Mouse (Mus musculus): Measurements from ENCODE around the gene Rasgrp4. TPM values are rescaled to one million over a fixed set of nuclear protein-coding genes. Genes with fewer than 3 reads are reported as not detected.
"Not testable (repeated sequence)": the region's sequence is repeated elsewhere in the genome, so short reads cannot be mapped to it uniquely, and the experiment has no call there.

The Rasgrp4 gene
- polyA plus RNA-seq, 1 experiment: 1.5 TPM

GRCm38 (mm10) chr7:29134230-29134629, 421 bp upstream of the Rasgrp4 start:
- H3K4me1 ChIP-seq (ENCODE audit: control insufficient read depth, insufficient read depth, low read length): no peaks in the 10 kb centered on the region
- H3K27me3 ChIP-seq (ENCODE audit: control insufficient read depth, insufficient read depth, low read length): peaks cover 2% of the 10 kb centered on the region; the same call in 1 of the 2 replicates
- H3K4me3 ChIP-seq (replicated peaks; ENCODE audit: insufficient read depth, low read depth, low read length): no peak overlapping the region
- 21% methylated on average over 4 of the region's 4 CpGs for WGBS
- H3K27ac ChIP-seq (ENCODE audit: insufficient read depth, low read length): no peak overlapping the region
- no peak for DNase-seq
- TF ChIP-seq POLR2A (IDR thresholded peaks at IDR 0.05; ENCODE audit: borderline replicate concordance, insufficient read depth, low read length) (no peak), CTCF (IDR thresholded peaks at IDR 0.05; ENCODE audit: borderline replicate concordance, insufficient read depth, low read depth, low read length) (no peak)

GRCm38 (mm10) chr7:29137429-29137828, 2.8 kb downstream of the Rasgrp4 start:
- no peak overlapping the region for H3K27ac ChIP-seq (ENCODE audit: insufficient read depth, low read length)
- H3K27me3 ChIP-seq (ENCODE audit: control insufficient read depth, insufficient read depth, low read length): peaks cover 2% of the 10 kb centered on the region; the same call in 1 of the 2 replicates
- WGBS: 37% methylated on average over 16 of the region's 16 CpGs
- no peak for DNase-seq
- H3K4me1 ChIP-seq (ENCODE audit: control insufficient read depth, insufficient read depth, low read length): no peaks in the 10 kb centered on the region
- no peak for TF ChIP-seq CTCF (IDR thresholded peaks at IDR 0.05; ENCODE audit: borderline replicate concordance, insufficient read depth, low read depth, low read length)
- TF ChIP-seq POLR2A (IDR thresholded peaks at IDR 0.05; ENCODE audit: borderline replicate concordance, insufficient read depth, low read length): no peak
- no peak overlapping the region for H3K4me3 ChIP-seq (replicated peaks; ENCODE audit: insufficient read depth, low read depth, low read length)

GRCm38 (mm10) chr7:29139237-29139636, 4.6 kb downstream of the Rasgrp4 start:
- not testable (repeated sequence) for H3K27ac ChIP-seq (ENCODE audit: insufficient read depth, low read length); DNase-seq; H3K4me3 ChIP-seq (replicated peaks; ENCODE audit: insufficient read depth, low read depth, low read length); H3K4me1 ChIP-seq (ENCODE audit: control insufficient read depth, insufficient read depth, low read length); H3K27me3 ChIP-seq (ENCODE audit: control insufficient read depth, insufficient read depth, low read length)
- 92% methylated on average over 3 of the region's 4 CpGs for WGBS

- WGBS: 84% methylated on average over 8 of the region's 8 CpGs
- no peak for TF ChIP-seq CTCF (IDR thresholded peaks at IDR 0.05; ENCODE audit: borderline replicate concordance, insufficient read depth, low read depth, low read length)
- TF ChIP-seq POLR2A (IDR thresholded peaks at IDR 0.05; ENCODE audit: borderline replicate concordance, insufficient read depth, low read length): no peak
- H3K27ac ChIP-seq (ENCODE audit: insufficient read depth, low read length): no peak overlapping the region
- H3K4me1 ChIP-seq (ENCODE audit: control insufficient read depth, insufficient read depth, low read length): no peaks in the 10 kb centered on the region
- DNase-seq: no peak
- H3K4me3 ChIP-seq (replicated peaks; ENCODE audit: insufficient read depth, low read depth, low read length): no peak overlapping the region
- H3K27me3 ChIP-seq (ENCODE audit: control insufficient read depth, insufficient read depth, low read length): no peaks in the 10 kb centered on the region; the same call in 1 of the 2 replicates
These were observed 6.8 kb downstream of the Rasgrp4 start for GRCm38 (mm10) chr7:29141416-29141815.

- Histone ChIP-seq H3K27ac (ENCODE audit: insufficient read depth, low read length) (no peak overlapping the region), H3K27me3 (ENCODE audit: control insufficient read depth, insufficient read depth, low read length) (no peaks in the 10 kb centered on the region), H3K4me3 (replicated peaks; ENCODE audit: insufficient read depth, low read depth, low read length) (no peak overlapping the region), H3K4me1 (ENCODE audit: control insufficient read depth, insufficient read depth, low read length) (no peaks in the 10 kb centered on the region)
- 85% methylated on average over 4 of the region's 4 CpGs for WGBS
- no peak for DNase-seq
- TF ChIP-seq POLR2A (IDR thresholded peaks at IDR 0.05; ENCODE audit: borderline replicate concordance, insufficient read depth, low read length) (no peak), CTCF (IDR thresholded peaks at IDR 0.05; ENCODE audit: borderline replicate concordance, insufficient read depth, low read depth, low read length) (no peak)
These were observed 9.4 kb downstream of the Rasgrp4 start for GRCm38 (mm10) chr7:29144006-29144405.

GRCm38 (mm10) chr7:29146625-29147367, 12.1 kb downstream of the Rasgrp4 start:
- Histone ChIP-seq H3K4me3 (replicated peaks; ENCODE audit: insufficient read depth, low read depth, low read length) (no peak overlapping the region), H3K4me1 (ENCODE audit: control insufficient read depth, insufficient read depth, low read length) (no peaks in the 10 kb centered on the region), H3K27ac (ENCODE audit: insufficient read depth, low read length) (no peak overlapping the region), H3K27me3 (ENCODE audit: control insufficient read depth, insufficient read depth, low read length) (no peaks in the 10 kb centered on the region)
- TF ChIP-seq POLR2A (IDR thresholded peaks at IDR 0.05; ENCODE audit: borderline replicate concordance, insufficient read depth, low read length) (no peak), CTCF (IDR thresholded peaks at IDR 0.05; ENCODE audit: borderline replicate concordance, insufficient read depth, low read depth, low read length) (no peak)
- DNase-seq: no peak
- WGBS: 81% methylated on average over 7 of the region's 7 CpGs

- Histone ChIP-seq H3K27me3 (ENCODE audit: control insufficient read depth, insufficient read depth, low read length) (no peaks in the 10 kb centered on the region), H3K4me3 (replicated peaks; ENCODE audit: insufficient read depth, low read depth, low read length) (no peak overlapping the region), H3K27ac (ENCODE audit: insufficient read depth, low read length) (no peak overlapping the region), H3K4me1 (ENCODE audit: control insufficient read depth, insufficient read depth, low read length) (no peaks in the 10 kb centered on the region)
- WGBS: 86% methylated on average over 15 of the region's 15 CpGs
- TF ChIP-seq POLR2A (IDR thresholded peaks at IDR 0.05; ENCODE audit: borderline replicate concordance, insufficient read depth, low read length) (no peak), CTCF (IDR thresholded peaks at IDR 0.05; ENCODE audit: borderline replicate concordance, insufficient read depth, low read depth, low read length) (no peak)
- no peak for DNase-seq
These were observed 14.1 kb downstream of the Rasgrp4 start for GRCm38 (mm10) chr7:29148771-29149170.

- WGBS: 54% methylated on average over 10 of the region's 10 CpGs
- Histone ChIP-seq H3K27ac (ENCODE audit: insufficient read depth, low read length) (no peak overlapping the region), H3K4me3 (replicated peaks; ENCODE audit: insufficient read depth, low read depth, low read length) (no peak overlapping the region), H3K27me3 (ENCODE audit: control insufficient read depth, insufficient read depth, low read length) (no peaks in the 10 kb centered on the region), H3K4me1 (ENCODE audit: control insufficient read depth, insufficient read depth, low read length) (peaks cover 6% of the 10 kb centered on the region; the same call in 1 of the 2 replicates)
- TF ChIP-seq POLR2A (IDR thresholded peaks at IDR 0.05; ENCODE audit: borderline replicate concordance, insufficient read depth, low read length): no peak
- no peak for DNase-seq
These were observed 16.8 kb downstream of the Rasgrp4 start for GRCm38 (mm10) chr7:29151486-29151885.

All from cerebellum, adult 2 months (tissue).